ENCODE assay signal across 9 mouse cellular contexts in the genomic region with DNA sequence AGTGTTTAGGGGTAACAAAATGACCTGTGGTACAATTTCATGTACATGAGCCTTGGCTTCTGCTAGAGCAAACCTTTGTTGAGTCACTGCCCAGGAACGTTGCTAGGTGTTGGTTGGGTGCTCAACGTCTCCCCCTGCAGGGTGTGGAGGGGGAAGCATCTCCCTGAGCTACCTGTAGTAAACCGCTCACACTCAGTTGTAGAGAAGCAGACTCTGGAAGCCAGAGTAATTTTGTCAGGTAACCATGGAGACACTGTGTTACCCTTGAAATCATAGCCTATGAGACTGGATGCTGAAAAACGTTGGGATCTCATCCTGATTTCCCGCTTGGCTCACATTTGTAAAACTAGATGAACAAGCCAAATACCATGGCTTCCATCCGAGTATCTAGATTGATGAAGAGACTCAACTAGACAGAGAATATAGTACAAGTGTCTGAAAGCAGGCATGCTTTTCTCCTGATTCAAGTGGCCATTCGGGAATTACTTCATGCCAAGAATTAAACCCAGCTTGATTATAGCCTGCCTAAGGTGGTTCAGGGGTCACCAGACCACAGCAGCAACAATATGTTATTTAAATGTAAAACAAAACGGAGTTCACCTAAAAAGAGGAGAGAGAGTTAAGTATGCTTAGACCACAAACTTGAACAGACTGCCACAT.
A peak's percentile ranks its signal among the peaks of the same experiment; 100 is the strongest.
DNase-seq lines count a peak whose midpoint lies in the region; ATAC-seq and TF ChIP-seq lines count a peak whose summit lies in the region.
"Had no signal": no experiment of that assay in that cellular context is flagged by ENCODE, and none has a peak within 500 bp of the region (broad histone marks: within the 10 kb centered on the region; RNA-seq: fewer than 3 reads in every experiment).

No protein-coding gene starts in this region.

- H3K4me3 ChIP-seq in midbrain, embryonic 14.5 days (replicated peaks; ENCODE audit: low read depth, low read length): no peak overlapping the region
- H3K4me3 ChIP-seq in midbrain, embryonic 15.5 days: no peak overlapping the region
- H3K4me3 ChIP-seq in cortical plate, adult 2 months (ENCODE audit: insufficient read depth, low read length): no peak overlapping the region
- no peak overlapping the region for H3K4me3 ChIP-seq in liver, adult 2 months (ENCODE audit: insufficient read depth, low read depth, low read length)
- H3K4me3 ChIP-seq: neural tube, embryonic 12.5 days had no signal

- H3K9ac ChIP-seq in midbrain, embryonic 14.5 days (replicated peaks; ENCODE audit: low read length): no peak overlapping the region
- H3K9ac ChIP-seq in midbrain, embryonic 15.5 days: no peak overlapping the region
- H3K9ac ChIP-seq in liver, adult 2 months (ENCODE audit: low read depth, low read length): no peak overlapping the region
- H3K9ac ChIP-seq: neural tube, embryonic 12.5 days had no signal

- no peaks in the 10 kb centered on the region for H3K36me3 ChIP-seq in midbrain, embryonic 14.5 days (ENCODE audit: control insufficient read depth, insufficient read depth, low read length)
- H3K36me3 ChIP-seq in midbrain, embryonic 15.5 days (replicated peaks): no peaks in the 10 kb centered on the region
- no peaks in the 10 kb centered on the region for H3K36me3 ChIP-seq in liver, adult 2 months (ENCODE audit: control insufficient read depth, insufficient read depth, low read length)
- H3K36me3 ChIP-seq: neural tube, embryonic 12.5 days had no signal

- no peak for ATAC-seq in midbrain, embryonic 14.5 days (ENCODE audit: low FRiP score, low TSS enrichment)
- no peak for ATAC-seq in midbrain, embryonic 15.5 days (replicated peaks)

- no peaks in the 10 kb centered on the region for H3K4me1 ChIP-seq in midbrain, embryonic 14.5 days (ENCODE audit: control insufficient read depth, insufficient read depth, low read length)
- H3K4me1 ChIP-seq in midbrain, embryonic 15.5 days: no peaks in the 10 kb centered on the region
- peaks cover 2% of the 10 kb centered on the region; the same call in 1 of the 2 replicates for H3K4me1 ChIP-seq in cortical plate, adult 2 months (ENCODE audit: control insufficient read depth, insufficient read depth, low read length)
- peaks cover 20% of the 10 kb centered on the region for H3K4me1 ChIP-seq in liver, adult 2 months (ENCODE audit: control insufficient read depth, insufficient read depth, low read length)
- H3K4me1 ChIP-seq: neural tube, embryonic 12.5 days had no signal

- TF ChIP-seq POLR2A in cortical plate, adult 2 months (IDR thresholded peaks at IDR 0.05; ENCODE audit: extremely low read depth, insufficient read depth, low read length): no peak
- no peak for TF ChIP-seq POLR2A in liver, adult 2 months (IDR thresholded peaks at IDR 0.05; ENCODE audit: extremely low read depth, insufficient read depth, low read length)

- no peaks in the 10 kb centered on the region for H3K27me3 ChIP-seq in midbrain, embryonic 14.5 days (ENCODE audit: control insufficient read depth, insufficient read depth, low read length)
- no peaks in the 10 kb centered on the region for H3K27me3 ChIP-seq in midbrain, embryonic 15.5 days (replicated peaks)
- no peaks in the 10 kb centered on the region for H3K27me3 ChIP-seq in liver, adult 2 months (ENCODE audit: control insufficient read depth, insufficient read depth, low read length)
- H3K27me3 ChIP-seq: neural tube, embryonic 12.5 days had no signal

- no peak overlapping the region for H3K4me2 ChIP-seq in midbrain, embryonic 14.5 days (ENCODE audit: low read length)
- H3K4me2 ChIP-seq in midbrain, embryonic 15.5 days: no peak overlapping the region
- H3K4me2 ChIP-seq: neural tube, embryonic 12.5 days had no signal

- peak; percentile 64 for TF ChIP-seq CTCF in cortical plate, adult 2 months (IDR thresholded peaks at IDR 0.05; ENCODE audit: extremely low read depth, insufficient read depth, low read length)
- TF ChIP-seq CTCF in liver, adult 2 months (IDR thresholded peaks at IDR 0.05; ENCODE audit: low read depth, low read length): peak; percentile 82

- 62% methylated on average over 8 of the region's 8 CpGs for WGBS in midbrain, embryonic 14.5 days
- WGBS in midbrain, embryonic 15.5 days: 61% methylated on average over 8 of the region's 8 CpGs
- 67% methylated on average over 8 of the region's 8 CpGs for WGBS in liver, adult 2 months

- no peak overlapping the region for H3K27ac ChIP-seq in midbrain, embryonic 14.5 days (replicated peaks; ENCODE audit: low read depth, low read length)
- no peak overlapping the region for H3K27ac ChIP-seq in midbrain, embryonic 15.5 days
- H3K27ac ChIP-seq in cortical plate, adult 2 months (ENCODE audit: insufficient read depth, low read length): no peak overlapping the region
- no peak overlapping the region for H3K27ac ChIP-seq in liver, adult 2 months (replicated peaks; ENCODE audit: insufficient read depth, low read depth, low read length)
- H3K27ac ChIP-seq: neural tube, embryonic 12.5 days had no signal

- DNase-seq in midbrain, embryonic 14.5 days: peak; percentile 3
- DNase-seq in adrenal gland, adult (ENCODE audit: inconsistent age in 2 of 2, low spot score in 1 of 2): peak; percentile 63 to 88
- DNase-seq in induced T-regulatory cell, adult 2 months (ENCODE audit: low read depth): peak; percentile 91
- peak; percentile 57 for DNase-seq in liver, adult 2 months (ENCODE audit: extremely low read depth, low read depth, low spot score)
- peak; percentile 48 for DNase-seq in right cerebral cortex, postnatal 25 days
- DNase-seq in MN1 (ENCODE audit: low spot score): no peak

- no peaks in the 10 kb centered on the region for H3K79me2 ChIP-seq in liver, adult 2 months (ENCODE audit: control insufficient read depth, insufficient read depth, low read length)

- H3K9me3 ChIP-seq in midbrain, embryonic 14.5 days (ENCODE audit: control insufficient read depth, low read length): no peaks in the 10 kb centered on the region
- H3K9me3 ChIP-seq in midbrain, embryonic 15.5 days: no peaks in the 10 kb centered on the region
- H3K9me3 ChIP-seq: neural tube, embryonic 12.5 days had no signal
